Mouse (Mus musculus): ENCODE measurements around the gene Faap24. TPM values are rescaled to one million over a fixed set of nuclear protein-coding genes. Genes with fewer than 3 reads are reported as not detected.

Gene Faap24
- polyA plus RNA-seq (2015; fragmentation: Nextera tagmentation; extraction: Ambion mirVana): 10.5 and 11.1 TPM in 2 replicates

- Histone ChIP-seq H3K4me2 (replicated peaks; ENCODE audit: low read depth, low read length) (peak within 1 kb of the TSS; percentile 59), H3K27ac (ENCODE audit: low read length) (0 out of 2 replicates have a peak within 1 kb of the TSS, but pooled peaks have one; percentile 23), H3K9ac (replicated peaks; ENCODE audit: low read depth) (peak within 1 kb of the TSS; percentile 48), H3K27me3 (replicated peaks; ENCODE audit: insufficient read depth, low read length) (no peaks in the 10 kb centered on the region), H3K36me3 (ENCODE audit: insufficient read depth, low read length) (0 out of 2 replicates have a peak, but pooled peaks cover 4% of the 10 kb centered on the region), H3K4me3 (ENCODE audit: low read depth, low read length) (peak within 1 kb of the TSS; percentile 68), H3K9me3 (ENCODE audit: low read length) (no peaks in the 10 kb centered on the region), H3K4me1 (ENCODE audit: insufficient read depth, low read depth, low read length) (peaks cover 14% of the 10 kb centered on the region; the same call in 1 of the 2 replicates)
- peak; percentile 98 for ATAC-seq
- TF ChIP-seq EP300 (IDR thresholded peaks at IDR 0.05): no peak
- TF ChIP-seq CTCF (IDR thresholded peaks at IDR 0.05): no peak
- DNase-seq (ENCODE audit: low spot score): peak; percentile 98
- WGBS: under 1% methylated on average over 28 of the region's 28 CpGs
These were observed at the start of gene Faap24, which contains the start of gene Cep89 for GRCm38 (mm10) chr7:35396542-35397168. TSS of gene Faap24 (minus strand) at chr7:35396836. TSS of gene Cep89 (plus strand) at chr7:35397035.

DNA sequence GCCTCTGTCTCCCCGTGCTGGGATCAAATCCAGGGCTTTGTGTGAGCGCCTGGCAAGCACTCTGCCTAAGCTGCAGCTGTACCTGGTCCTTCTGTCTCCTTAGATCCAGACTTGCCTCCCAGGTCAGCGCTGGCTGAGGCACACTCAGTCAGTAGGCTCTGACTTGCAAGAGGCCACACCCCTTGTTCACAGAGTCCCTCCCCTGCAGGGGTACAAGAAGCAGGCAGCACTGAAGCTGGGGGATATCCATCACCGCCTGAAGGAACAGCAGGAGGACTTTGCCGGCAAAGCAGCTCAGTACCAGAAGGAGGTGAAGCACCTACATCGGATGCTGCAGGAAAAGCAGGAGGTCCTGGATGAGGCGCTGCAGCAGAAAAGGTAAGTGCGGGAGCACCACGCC, 38.6 kb upstream of the Faap24 start:
- Histone ChIP-seq H3K27me3 (replicated peaks; ENCODE audit: insufficient read depth, low read length) (no peaks in the 10 kb centered on the region), H3K27ac (ENCODE audit: low read length) (no peak overlapping the region), H3K36me3 (ENCODE audit: insufficient read depth, low read length) (peaks cover 23% of the 10 kb centered on the region), H3K4me1 (ENCODE audit: insufficient read depth, low read depth, low read length) (no peaks in the 10 kb centered on the region), H3K9me3 (ENCODE audit: low read length) (no peaks in the 10 kb centered on the region), H3K4me2 (replicated peaks; ENCODE audit: low read depth, low read length) (no peak overlapping the region), H3K9ac (replicated peaks; ENCODE audit: low read depth) (no peak overlapping the region), H3K4me3 (ENCODE audit: low read depth, low read length) (no peak overlapping the region)
- WGBS: 84% methylated on average over 9 of the region's 9 CpGs
- no peak for ATAC-seq
- DNase-seq (ENCODE audit: low spot score): no peak
- TF ChIP-seq CTCF (IDR thresholded peaks at IDR 0.05) (no peak), EP300 (IDR thresholded peaks at IDR 0.05) (no peak)

- Histone ChIP-seq H3K4me2 (replicated peaks; ENCODE audit: low read depth, low read length) (no peak overlapping the region), H3K27ac (ENCODE audit: low read length) (no peak overlapping the region), H3K9me3 (ENCODE audit: low read length) (no peaks in the 10 kb centered on the region), H3K27me3 (replicated peaks; ENCODE audit: insufficient read depth, low read length) (no peaks in the 10 kb centered on the region), H3K9ac (replicated peaks; ENCODE audit: low read depth) (no peak overlapping the region), H3K36me3 (ENCODE audit: insufficient read depth, low read length) (peaks cover 19% of the 10 kb centered on the region; the same call in 1 of the 2 replicates), H3K4me3 (ENCODE audit: low read depth, low read length) (no peak overlapping the region), H3K4me1 (ENCODE audit: insufficient read depth, low read depth, low read length) (no peaks in the 10 kb centered on the region)
- ATAC-seq (no peak), DNase-seq (ENCODE audit: low spot score) (no peak)
- 85% methylated on average over 10 of the region's 10 CpGs for WGBS
- no peak for TF ChIP-seq CTCF (IDR thresholded peaks at IDR 0.05)
- no peak for TF ChIP-seq EP300 (IDR thresholded peaks at IDR 0.05)
These were observed 31.5 kb upstream of the Faap24 start for GRCm38 (mm10) chr7:35428146-35428545.

- Histone ChIP-seq H3K36me3 (ENCODE audit: insufficient read depth, low read length) (0 out of 2 replicates have a peak, but pooled peaks cover 4% of the 10 kb centered on the region), H3K9ac (replicated peaks; ENCODE audit: low read depth) (no peak overlapping the region), H3K4me1 (ENCODE audit: insufficient read depth, low read depth, low read length) (no peaks in the 10 kb centered on the region), H3K4me2 (replicated peaks; ENCODE audit: low read depth, low read length) (no peak overlapping the region), H3K4me3 (ENCODE audit: low read depth, low read length) (no peak overlapping the region), H3K9me3 (ENCODE audit: low read length) (no peaks in the 10 kb centered on the region), H3K27ac (ENCODE audit: low read length) (no peak overlapping the region), H3K27me3 (replicated peaks; ENCODE audit: insufficient read depth, low read length) (no peaks in the 10 kb centered on the region)
- WGBS: 70% methylated on average over 10 of the region's 10 CpGs
- no peak for DNase-seq (ENCODE audit: low spot score)
- no peak for ATAC-seq
- no peak for TF ChIP-seq EP300 (IDR thresholded peaks at IDR 0.05)
- TF ChIP-seq CTCF (IDR thresholded peaks at IDR 0.05): no peak
These were observed 26.4 kb upstream of the Faap24 start for GRCm38 (mm10) chr7:35423071-35423470.

DNA sequence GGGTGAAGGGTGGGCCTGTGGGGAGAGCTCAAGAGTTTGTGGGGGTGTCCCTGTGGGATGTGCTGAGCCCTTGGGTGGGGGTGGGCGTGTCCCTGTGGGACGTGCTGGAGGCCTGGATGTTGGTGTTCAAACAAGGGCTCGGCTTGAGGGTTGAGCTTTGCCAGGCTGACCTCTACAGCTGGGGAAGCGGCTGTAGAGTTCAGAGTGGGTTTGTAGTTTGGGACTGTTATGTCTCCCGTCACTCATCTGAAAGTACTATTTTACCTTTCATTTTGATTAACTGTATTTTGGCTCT, 20.0 kb upstream of the Faap24 start:
- Histone ChIP-seq H3K27ac (ENCODE audit: low read length) (no peak overlapping the region), H3K4me1 (ENCODE audit: insufficient read depth, low read depth, low read length) (no peaks in the 10 kb centered on the region), H3K9ac (replicated peaks; ENCODE audit: low read depth) (no peak overlapping the region), H3K27me3 (replicated peaks; ENCODE audit: insufficient read depth, low read length) (no peaks in the 10 kb centered on the region), H3K9me3 (ENCODE audit: low read length) (no peaks in the 10 kb centered on the region), H3K4me2 (replicated peaks; ENCODE audit: low read depth, low read length) (no peak overlapping the region), H3K4me3 (ENCODE audit: low read depth, low read length) (no peak overlapping the region), H3K36me3 (ENCODE audit: insufficient read depth, low read length) (no peaks in the 10 kb centered on the region)
- TF ChIP-seq CTCF (IDR thresholded peaks at IDR 0.05) (no peak), EP300 (IDR thresholded peaks at IDR 0.05) (no peak)
- WGBS: 60% methylated on average over 5 of the region's 5 CpGs
- no peak for ATAC-seq
- DNase-seq (ENCODE audit: low spot score): no peak

GRCm38 (mm10) chr7:35415801-35416653, 19.4 kb upstream of the Faap24 start:
- no peaks in the 10 kb centered on the region for H3K27me3 ChIP-seq (replicated peaks; ENCODE audit: insufficient read depth, low read length)
- DNase-seq (ENCODE audit: low spot score) (no peak), ATAC-seq (no peak)
- H3K4me2 ChIP-seq (replicated peaks; ENCODE audit: low read depth, low read length): no peak overlapping the region
- H3K36me3 ChIP-seq (ENCODE audit: insufficient read depth, low read length): 0 out of 2 replicates have a peak, but pooled peaks cover under 1% of the 10 kb centered on the region
- TF ChIP-seq CTCF (IDR thresholded peaks at IDR 0.05) (no peak), EP300 (IDR thresholded peaks at IDR 0.05) (no peak)
- H3K9me3 ChIP-seq (ENCODE audit: low read length): no peaks in the 10 kb centered on the region
- 76% methylated on average over 9 of the region's 9 CpGs for WGBS
- no peak overlapping the region for H3K27ac ChIP-seq (ENCODE audit: low read length)
- no peak overlapping the region for H3K4me3 ChIP-seq (ENCODE audit: low read depth, low read length)
- H3K4me1 ChIP-seq (ENCODE audit: insufficient read depth, low read depth, low read length): no peaks in the 10 kb centered on the region
- no peak overlapping the region for H3K9ac ChIP-seq (replicated peaks; ENCODE audit: low read depth)
